Mouse (Mus musculus) cerebellum, postnatal 25 days (tissue): ENCODE measurements around the gene Sostdc1.

ENCODE experiments used
- DNase-seq, 2 experiments: peaks; one replicate each; pipeline ENCODE4 v3.0.0; 2021; ENCODE audit warnings: mixed read lengths in 2 of 2

Gene Sostdc1

DNA sequence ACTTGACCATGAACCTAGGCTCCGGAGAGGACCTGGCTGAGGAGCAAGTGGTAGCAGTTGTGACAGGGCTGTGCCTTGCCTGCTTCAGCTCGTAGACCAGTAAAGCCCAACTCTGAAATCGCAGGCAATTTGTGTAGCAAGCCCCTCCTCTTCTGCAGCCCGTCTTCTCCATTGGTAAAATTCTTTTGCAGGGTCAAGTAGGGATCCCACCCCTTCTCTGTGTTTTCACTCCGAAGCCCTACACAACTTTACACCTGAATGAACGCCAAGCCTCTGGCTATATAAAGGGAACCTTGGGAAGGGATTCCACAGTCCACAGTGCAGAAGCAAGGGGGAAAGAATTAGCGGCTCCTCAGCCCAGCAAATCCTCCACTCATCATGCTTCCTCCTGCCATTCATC lies at the start of gene Sostdc1:
Sostdc1 (plus strand) TSS at position 224 of the 400 bp plus-strand sequence.
- DNase-seq: no peak

DNA sequence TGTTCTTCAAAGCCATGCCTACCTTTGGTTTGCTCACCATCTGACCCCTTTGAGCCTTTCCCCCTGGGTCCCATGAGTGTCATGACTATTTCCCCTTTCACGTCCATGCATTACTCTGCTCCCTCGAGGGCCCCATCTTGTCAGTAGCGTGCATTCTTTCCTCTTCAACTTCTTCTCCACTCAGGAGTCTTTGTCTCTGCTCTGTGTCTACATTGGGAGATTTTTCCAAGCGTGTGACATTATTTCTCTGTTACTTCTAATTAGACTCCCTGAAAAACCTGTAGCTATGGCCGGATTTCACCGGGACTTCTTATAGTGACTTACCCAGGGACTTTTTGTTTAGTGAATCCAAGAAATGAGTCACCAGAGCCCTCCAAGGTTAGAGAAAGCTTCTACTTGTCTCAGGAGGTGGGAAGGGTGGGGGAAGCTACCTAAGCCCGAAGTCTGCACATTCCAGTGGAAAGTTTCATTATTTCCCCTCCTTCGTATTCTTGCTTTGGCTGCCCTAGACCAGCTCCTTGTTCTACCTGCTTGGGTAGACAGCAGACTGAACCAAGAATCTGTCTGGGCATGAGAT lies 46.2 kb upstream of the Sostdc1 start:
- DNase-seq: no peak

DNA sequence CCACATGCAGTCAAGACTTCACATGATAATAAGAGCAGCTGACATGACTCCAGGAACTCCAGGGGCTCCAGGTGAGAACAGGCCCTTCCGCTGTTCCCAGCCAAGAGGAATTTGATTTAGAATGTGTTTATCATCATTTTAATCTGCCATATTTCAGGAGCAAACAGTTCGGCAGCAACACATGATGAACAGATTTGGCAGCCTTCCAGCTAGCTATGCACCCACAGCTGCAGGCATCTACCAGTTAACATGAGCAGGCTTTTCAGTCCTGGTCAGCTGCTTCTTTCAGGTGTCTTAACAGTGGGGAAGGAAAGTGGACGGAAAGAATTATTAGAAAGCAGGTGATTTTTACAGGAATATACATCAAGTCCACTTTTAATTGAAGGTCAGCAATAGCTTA lies 39.1 kb upstream of the Sostdc1 start:
- no peak for DNase-seq

DNA sequence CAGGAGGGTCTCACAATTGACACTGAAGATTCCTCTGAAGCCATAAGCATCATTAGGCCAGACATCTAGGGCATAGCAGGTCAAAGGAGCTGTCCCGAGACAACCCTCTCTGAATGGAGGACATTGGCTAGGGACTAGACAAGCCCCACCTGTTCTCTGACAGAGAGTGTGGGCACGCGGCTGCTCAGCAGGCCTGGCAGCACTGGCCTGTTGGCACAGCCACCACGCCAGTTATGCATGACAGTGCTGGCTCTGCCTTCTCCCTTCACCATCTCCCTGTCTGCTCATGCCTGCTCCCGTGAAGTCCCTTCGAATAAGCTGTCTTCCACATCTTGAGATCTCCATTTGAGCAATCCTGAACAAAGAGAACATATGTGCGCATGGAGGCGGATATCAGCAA lies 24.3 kb upstream of the Sostdc1 start:
- peak; percentile 80 to 88 for DNase-seq

DNA sequence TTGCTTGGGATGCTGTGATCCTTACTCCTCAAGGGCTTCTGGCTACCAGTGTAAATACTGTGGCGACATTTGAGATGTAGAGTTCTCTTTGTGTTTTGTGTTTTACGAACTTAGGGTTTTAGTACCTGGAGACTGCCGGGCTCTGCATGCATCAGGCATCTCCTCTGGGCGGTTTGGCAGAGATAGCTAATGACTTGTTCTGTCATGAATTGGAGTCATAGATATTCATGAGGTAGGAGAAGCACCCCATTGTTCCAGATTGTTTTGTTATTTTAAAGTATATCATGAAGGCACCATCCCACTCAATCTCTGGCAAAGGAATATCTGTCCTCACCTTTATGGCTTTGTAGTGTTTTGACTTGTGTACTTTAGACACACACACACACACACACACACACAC lies 23.5 kb upstream of the Sostdc1 start:
- no peak for DNase-seq

DNA sequence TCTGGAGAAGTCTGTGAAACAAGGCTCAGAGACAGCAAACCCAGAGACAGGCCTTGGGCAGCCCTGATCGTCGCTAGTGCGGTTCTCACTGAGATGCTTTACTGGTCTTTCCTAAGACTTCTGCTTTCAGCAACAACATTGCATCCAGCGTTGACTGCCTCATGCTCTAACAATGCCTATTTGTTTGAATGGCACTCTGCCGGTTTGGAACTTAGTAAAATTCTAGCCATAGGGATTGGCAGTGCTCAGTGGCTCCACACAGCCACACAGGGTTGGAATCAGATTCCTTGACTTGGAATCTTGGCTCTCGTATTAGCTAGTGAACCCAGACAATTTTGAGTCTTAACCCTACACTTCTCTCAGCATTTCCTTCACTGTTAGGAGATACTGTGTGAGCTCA lies 22.6 kb upstream of the Sostdc1 start:
- no peak for DNase-seq

DNA sequence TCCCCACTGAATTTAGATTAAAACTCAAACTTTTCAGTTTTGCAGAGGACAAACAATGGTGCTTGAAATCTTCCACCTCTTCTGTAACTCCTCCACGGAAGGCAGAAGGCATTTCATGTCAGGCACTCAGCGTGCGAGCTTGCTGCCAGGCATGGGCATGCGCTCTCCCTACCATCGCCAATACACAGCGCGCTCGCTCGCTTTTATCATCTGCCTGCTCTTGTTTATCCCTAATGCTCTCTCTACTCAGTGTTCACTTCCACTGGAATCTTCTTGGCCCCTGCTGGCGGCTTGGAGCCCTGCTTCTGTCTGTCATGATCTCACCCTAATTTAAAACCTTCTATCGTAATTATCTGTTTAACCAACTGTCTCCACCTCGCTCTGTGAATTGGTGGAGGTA lies 11.6 kb upstream of the Sostdc1 start:
- DNase-seq: peak; percentile 39 to 59

DNA sequence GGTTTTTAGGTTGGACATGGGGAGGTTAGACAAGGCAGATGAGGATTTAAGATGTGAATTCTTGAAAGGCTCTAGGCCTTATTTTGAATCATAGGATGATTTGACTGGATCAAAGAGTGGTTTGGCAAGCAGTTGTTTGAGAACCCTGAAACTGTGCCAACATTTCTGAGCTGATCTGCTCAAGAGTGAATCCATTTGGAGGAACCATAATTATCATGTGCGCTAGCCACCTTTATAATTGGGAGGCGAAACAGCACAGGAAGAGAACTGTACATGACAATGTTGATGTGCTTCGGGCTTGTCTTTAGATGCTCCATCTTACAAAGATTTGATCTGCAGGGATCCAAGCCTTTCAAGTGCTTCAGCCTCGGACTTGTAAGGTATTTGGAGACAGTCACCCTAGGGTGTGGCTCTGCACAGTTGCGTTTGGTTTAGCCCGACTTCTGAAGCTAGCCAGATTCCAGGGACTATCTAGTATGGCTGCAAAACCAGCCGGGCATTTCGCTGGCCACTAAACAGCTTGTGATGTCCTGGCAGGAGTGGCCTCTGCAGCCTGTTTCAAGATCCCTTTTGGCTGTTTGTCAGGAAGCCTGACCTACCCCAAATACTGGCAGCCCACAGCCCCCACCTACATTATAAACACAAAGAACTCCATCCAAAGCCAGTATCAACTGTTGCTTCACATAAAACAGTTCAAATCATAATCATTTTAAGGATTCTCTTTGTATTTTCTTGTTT lies 10.9 kb upstream of the Sostdc1 start:
- DNase-seq: no peak

DNA sequence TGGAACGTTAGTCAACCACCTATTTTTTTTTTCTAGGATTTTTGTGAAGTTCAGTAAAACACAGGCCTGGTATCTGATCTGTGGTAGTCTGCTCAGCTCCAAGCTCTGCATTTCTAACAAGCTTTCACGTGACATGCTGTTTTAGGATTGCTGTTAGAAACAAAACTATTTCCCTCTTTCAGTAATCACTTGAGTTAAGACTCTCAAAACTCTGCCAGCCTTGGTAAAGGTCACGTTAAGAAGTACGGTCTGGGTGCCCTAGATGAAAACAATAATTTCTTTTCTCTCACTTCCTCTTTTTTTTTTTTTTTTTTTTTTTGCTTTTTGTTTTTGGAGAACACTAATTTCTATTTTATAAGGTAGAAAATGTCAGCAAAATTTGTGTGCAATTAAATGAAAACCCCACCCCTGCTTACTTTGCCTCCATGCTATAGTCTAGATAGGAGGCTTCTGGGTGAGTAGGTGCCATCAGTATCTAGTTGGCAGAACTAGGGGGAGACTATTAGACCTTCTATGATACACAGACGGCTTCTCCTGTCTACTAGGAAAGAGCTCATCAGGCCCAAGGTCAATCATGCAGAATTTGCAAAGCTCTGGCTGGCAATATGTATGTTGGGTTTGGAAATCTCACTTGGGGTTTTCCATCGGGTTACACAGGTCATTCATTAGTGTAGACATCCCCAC lies 5.1 kb upstream of the Sostdc1 start:
- DNase-seq: no peak

DNA sequence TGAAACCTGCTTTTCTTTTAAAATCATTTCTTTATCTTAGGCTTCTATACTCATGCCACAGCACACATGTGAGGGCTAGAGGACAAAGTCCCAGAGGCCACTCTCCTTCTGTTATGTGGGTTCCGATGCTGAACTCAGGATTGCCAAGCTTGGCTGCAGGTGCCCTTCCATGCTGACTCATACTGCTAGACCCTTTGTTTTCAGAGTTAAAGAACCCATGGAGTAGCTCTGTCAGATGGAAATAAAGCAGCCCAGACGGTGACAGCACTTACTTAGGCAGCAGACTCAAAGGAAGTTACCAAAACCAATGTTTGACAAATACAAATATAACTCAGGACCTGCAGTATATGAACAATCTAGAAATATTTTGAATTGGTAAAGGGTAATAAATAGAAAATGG lies 924 bp upstream of the Sostdc1 start:
- DNase-seq: no peak

DNA sequence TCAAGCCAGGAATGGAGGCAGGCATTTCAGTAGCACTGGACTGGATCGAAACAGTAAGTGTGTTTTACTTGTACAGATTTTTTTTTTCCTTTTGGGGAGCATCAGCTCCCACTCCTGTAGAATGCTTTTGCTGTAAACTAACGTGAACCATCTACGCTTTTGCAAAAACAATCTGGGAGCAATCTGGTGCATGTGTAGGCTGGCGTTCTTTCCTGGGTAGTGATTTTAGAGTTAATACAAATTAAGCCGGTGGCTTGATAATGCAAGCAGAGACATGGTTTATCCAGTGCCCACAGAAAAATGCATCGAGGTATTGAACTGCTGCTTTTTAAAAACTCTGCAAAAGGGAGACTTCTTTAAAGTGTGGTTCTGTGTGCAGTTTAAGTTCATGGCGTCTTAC lies 507 bp downstream of the Sostdc1 start:
- DNase-seq: no peak

DNA sequence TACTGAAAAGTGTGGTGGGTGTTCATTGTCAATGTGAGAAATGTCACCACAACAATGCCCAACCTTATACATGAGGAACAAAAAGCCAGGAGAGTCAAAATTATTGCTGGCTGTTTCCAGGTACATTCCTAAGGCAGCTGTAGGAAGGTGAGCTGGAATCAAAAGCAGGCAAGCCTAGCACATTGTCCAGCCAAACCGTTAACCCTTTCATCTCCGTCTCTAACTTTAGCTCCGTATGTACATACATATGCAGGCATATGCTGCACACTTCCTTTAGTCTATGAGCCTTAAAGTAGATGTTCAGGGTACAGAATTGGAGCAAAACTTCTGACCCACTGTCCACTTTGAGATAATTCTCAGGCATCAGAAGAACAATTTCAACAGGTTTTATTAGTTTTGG lies 1.6 kb downstream of the Sostdc1 start:
- no peak for DNase-seq

DNA sequence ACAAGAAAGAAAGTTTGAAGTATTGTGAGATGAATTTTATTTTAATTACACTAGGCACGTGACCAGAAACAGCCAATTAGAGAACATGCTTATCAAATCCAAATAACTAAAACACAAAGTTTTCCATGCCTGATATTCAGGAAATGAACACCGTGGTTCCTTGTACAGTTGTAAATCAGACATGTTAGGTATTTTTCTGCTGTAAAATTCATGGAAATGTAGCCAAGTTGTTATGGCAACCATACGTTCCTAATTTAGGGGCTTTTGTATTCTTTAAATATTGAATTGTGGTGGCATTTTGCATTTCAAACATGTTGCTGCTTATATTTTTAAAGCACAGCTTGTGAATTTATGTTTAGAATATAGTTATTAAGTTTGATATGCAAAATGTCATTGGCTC lies 2.1 kb downstream of the Sostdc1 start:
- DNase-seq: no peak

DNA sequence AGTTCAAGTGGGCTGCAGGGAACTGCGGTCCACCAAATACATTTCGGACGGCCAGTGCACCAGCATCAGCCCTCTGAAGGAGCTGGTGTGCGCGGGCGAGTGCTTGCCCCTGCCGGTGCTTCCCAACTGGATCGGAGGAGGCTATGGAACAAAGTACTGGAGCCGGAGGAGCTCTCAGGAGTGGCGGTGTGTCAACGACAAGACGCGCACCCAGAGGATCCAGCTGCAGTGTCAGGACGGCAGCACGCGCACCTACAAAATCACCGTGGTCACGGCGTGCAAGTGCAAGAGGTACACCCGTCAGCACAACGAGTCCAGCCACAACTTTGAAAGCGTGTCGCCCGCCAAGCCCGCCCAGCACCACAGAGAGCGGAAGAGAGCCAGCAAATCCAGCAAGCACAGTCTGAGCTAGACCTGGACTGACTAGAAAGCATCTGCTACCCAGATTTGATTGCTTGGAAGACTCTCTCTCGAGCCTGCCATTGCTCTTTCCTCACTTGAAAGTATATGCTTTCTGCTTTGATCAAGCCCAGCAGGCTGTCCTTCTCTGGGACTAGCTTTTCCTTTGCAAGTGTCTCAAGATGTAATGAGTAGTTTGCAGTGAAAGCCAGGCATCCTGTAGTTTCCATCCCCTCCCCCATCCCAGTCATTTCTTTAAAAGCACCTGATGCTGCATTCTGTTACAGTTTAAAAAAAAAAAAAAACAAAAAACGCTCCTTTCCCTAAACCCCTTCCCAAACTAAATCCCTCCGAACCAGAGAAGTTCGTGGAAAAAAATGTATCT lies 3.3 kb downstream of the Sostdc1 start:
- DNase-seq: peak; percentile 61

DNA sequence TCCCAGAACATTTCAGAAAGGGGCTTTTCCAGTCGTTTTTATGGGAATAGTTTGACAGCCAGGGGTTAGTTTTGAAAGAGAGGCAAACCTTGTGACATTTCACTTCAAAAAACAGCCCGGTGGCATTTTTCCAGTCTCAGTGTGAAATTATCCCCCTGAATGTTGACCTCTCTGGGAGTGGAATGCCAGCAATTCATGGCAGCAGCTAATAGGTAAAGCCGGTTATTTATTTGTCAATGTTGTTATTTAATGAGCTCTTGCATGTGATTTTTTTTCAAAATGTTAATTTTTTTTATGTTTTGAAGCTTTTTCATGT lies 3.8 kb downstream of the Sostdc1 start:
- DNase-seq: no peak

DNA sequence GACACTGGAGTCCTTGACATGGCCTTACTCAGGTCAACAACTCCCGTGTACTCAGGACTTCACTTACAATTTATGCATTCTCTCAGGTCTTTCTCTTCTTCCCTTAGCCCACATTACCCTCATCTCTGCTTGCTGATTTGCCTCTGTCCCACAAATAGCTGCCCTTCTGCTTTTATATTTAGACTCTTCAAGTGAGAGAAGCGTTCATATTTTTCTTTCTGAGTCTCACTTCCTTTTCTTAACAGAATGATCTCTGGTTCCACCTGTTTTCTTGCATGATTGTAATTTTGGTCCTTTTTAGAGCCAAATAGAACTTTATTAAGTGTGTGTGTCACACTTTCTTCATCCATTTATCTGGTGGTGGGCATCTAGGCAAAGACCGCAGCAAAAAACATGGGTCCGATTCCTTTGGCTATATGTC lies 12.2 kb downstream of the Sostdc1 start:
- no peak for DNase-seq

DNA sequence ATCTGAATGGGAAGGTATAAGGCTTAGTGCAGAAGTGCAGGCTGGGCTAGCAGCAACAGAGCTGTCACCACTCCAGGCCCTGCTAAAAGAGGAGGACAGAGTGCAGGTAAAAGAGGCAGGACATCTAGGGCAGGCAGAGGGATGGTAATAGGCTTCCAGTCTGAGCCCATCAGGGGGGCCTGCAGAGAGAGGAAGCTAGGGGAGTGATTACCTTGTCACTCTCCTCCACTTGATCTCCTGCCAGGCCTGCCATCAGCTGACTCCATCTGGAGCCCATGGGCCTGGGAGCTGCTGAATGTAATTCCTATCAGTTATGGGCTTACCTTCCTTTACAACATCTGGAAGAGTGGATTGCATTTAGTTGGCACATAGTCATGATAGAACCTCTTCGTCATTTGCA lies 18.7 kb downstream of the Sostdc1 start:
- DNase-seq: peak in 1 of 2 experiments; percentile 18

DNA sequence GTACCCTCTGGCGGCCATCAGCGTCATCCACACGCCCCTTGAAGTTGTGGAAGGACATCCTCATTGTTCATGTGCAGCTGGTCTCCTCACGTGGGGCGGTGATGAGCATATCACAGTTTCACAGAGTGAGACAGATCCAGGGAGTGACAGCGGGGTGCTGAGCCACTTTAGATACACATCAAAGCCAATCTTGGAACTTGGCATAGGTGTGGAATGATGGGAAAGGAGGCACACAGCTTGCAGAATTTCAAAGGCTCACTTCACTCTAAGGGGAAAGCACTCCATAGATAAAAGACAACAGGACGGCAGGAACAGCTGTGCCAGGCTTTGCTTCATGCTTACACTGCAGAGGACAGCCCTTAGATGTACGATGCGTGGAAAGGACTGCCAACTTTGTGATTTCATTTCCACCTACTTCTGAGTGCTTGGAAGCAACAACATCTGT lies 19.9 kb downstream of the Sostdc1 start:
- DNase-seq: no peak

DNA sequence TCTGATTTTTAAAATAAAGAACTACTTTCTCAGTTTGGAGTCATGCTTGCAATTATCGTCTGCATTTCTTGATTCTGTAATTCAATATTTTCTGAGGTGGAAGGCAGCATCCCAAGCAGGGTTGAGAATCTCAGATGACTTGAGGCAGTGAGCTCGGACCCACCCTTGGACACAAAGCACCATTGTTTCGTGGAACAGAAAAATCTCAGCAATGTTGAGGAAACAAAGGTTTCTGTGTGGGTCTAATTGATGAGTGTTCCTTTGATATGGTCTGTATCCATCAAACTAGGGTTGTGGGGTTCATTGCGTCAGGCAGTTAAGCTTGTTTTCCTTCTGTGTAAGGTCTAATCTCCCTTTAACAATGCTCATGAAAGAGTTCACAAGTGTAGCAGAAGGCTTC lies 30.2 kb downstream of the Sostdc1 start:
- DNase-seq: no peak

DNA sequence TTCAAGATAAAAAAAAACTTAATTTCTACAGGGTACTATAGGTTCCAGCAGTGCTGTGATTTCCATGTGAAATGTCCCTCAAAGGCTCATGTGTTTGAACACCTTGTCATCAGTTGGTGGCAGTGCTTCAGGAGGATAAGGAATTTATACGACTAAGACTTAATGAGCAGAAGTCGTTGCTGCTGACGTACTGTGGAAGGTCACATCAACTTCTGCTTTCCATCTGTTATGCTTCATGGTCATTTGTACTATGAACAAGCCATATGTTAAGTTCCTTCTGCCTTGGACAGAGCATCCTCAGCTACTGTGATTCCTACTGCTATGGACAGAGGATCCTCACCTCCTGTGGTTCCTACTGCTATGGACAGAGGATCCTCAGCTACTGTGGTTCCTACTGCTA lies 46.1 kb downstream of the Sostdc1 start:
- DNase-seq: no peak

DNA sequence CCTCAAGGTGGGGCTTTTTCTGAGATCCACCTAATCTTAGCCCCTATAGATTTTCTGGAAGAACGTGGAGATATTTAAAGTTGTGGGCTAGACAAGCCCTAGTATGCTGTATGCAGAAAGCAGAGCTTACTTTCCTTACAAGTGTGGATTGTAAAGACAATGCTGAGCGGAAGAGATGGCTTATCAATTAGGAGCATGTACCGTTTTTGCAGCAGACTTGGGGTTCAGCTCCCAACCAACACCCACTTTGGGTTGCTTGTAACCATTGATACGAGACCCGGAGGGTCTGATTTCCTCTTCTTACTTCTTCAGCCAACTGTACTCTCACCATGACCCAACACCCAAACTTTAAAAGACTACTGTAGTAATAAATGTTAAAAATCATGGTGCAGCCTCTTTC lies 46.8 kb downstream of the Sostdc1 start:
- DNase-seq: no peak

DNA sequence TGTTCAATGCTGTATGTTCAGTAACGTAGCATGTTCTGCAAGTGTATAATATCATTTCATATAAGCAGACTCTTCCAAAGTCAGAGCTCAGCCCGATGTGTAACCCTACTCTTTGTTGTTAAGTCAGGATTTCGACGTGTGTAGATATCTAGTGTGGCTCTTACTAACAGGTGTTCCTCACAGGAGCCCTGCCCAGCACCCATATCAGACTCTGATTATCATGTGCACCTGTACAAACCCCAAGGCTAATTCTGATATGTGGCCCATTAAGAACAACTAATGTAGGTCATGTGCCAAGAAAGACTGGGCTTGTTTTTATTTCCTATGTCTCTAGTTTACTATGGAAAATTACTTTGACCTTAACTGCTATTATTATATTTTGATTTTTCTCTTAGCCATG lies 50.1 kb downstream of the Sostdc1 start:
- DNase-seq: no peak
